Mouse (Mus musculus): ENCODE data around the gene Maml2. TPM values are rescaled to one million over a fixed set of nuclear protein-coding genes. Genes with fewer than 3 reads are reported as not detected.
A peak's percentile ranks its signal among the peaks of the same experiment; 100 is the strongest.

Maml2 gene
- polyA plus RNA-seq, 1 experiment from 2014 or later, result 7.3 TPM

- Histone ChIP-seq H3K4me3 (peak overlapping the region; percentile 73), H3K9me3 (no peaks in the 10 kb centered on the region), H3K4me1 (peaks cover 70% of the 10 kb centered on the region), H3K27me3 (ENCODE audit: insufficient read depth, poor library complexity, severe bottlenecking) (no peaks in the 10 kb centered on the region), H3K36me3 (no peaks in the 10 kb centered on the region), H3K27ac (peak overlapping the region; percentile 76; the same call in 1 of the 2 replicates)
- DNase-seq (ENCODE audit: low spot score), result peak; percentile 73
- 45% methylated on average over 3 of the region's 3 CpGs for WGBS
Observed at GRCm38 (mm10) chr9:13300041-13300441, 2.3 kb downstream of the Maml2 start.

GRCm38 (mm10) chr9:13300891-13301782 is 3.4 kb downstream of the Maml2 start:
- H3K27me3 ChIP-seq (ENCODE audit: insufficient read depth, poor library complexity, severe bottlenecking), result no peaks in the 10 kb centered on the region
- no peaks in the 10 kb centered on the region for H3K36me3 ChIP-seq
- peaks cover 72% of the 10 kb centered on the region for H3K4me1 ChIP-seq
- H3K9me3 ChIP-seq, result no peaks in the 10 kb centered on the region
- 65% methylated on average over 9 of the region's 9 CpGs for WGBS
- peak overlapping the region; percentile 73 for H3K4me3 ChIP-seq
- H3K27ac ChIP-seq, result peak overlapping the region; percentile 76
- DNase-seq (ENCODE audit: low spot score), result peak; percentile 72

- Histone ChIP-seq H3K9me3 (no peaks in the 10 kb centered on the region), H3K36me3 (no peaks in the 10 kb centered on the region), H3K27ac (peak overlapping the region; percentile 76; the same call in 1 of the 2 replicates), H3K4me1 (peaks cover 84% of the 10 kb centered on the region), H3K4me3 (0 out of 2 replicates have a peak overlapping the region, but pooled peaks have one; percentile 5), H3K27me3 (ENCODE audit: insufficient read depth, poor library complexity, severe bottlenecking) (no peaks in the 10 kb centered on the region)
- DNase-seq (ENCODE audit: low spot score), result peak; percentile 63
- 53% methylated on average over 6 of the region's 6 CpGs for WGBS
Observed at GRCm38 (mm10) chr9:13302183-13302825, 4.5 kb downstream of the Maml2 start.

- WGBS, result 74% methylated on average over 5 of the region's 5 CpGs
Observed at GRCm38 (mm10) chr9:13303099-13303771, 5.5 kb downstream of the Maml2 start.

GRCm38 (mm10) chr9:13303976-13304375 is 6.2 kb downstream of the Maml2 start:
- peak; percentile 73 for DNase-seq (ENCODE audit: low spot score)
- WGBS, result 63% methylated on average over 6 of the region's 6 CpGs
- H3K27me3 ChIP-seq (ENCODE audit: insufficient read depth, poor library complexity, severe bottlenecking), result no peaks in the 10 kb centered on the region
- H3K36me3 ChIP-seq, result no peaks in the 10 kb centered on the region
- H3K4me1 ChIP-seq, result peaks cover 86% of the 10 kb centered on the region
- no peaks in the 10 kb centered on the region for H3K9me3 ChIP-seq
- peak overlapping the region; percentile 53; the same call in 1 of the 2 replicates for H3K27ac ChIP-seq
- H3K4me3 ChIP-seq, result no peak overlapping the region

More at GRCm38 (mm10) chr9:13303099-13303771, 5.5 kb downstream of the Maml2 start:
- Histone ChIP-seq H3K9me3 (no peaks in the 10 kb centered on the region), H3K36me3 (no peaks in the 10 kb centered on the region), H3K4me3 (no peak overlapping the region), H3K27ac (0 out of 2 replicates have a peak overlapping the region, but pooled peaks have one; percentile 53), H3K4me1 (peaks cover 87% of the 10 kb centered on the region), H3K27me3 (ENCODE audit: insufficient read depth, poor library complexity, severe bottlenecking) (no peaks in the 10 kb centered on the region)
- peak; percentile 68 for DNase-seq (ENCODE audit: low spot score)

- H3K36me3 ChIP-seq, result no peaks in the 10 kb centered on the region
- H3K4me1 ChIP-seq, result peaks cover 78% of the 10 kb centered on the region
- no peaks in the 10 kb centered on the region for H3K27me3 ChIP-seq (ENCODE audit: insufficient read depth, poor library complexity, severe bottlenecking)
- 70% methylated on average over 3 of the region's 3 CpGs for WGBS
- DNase-seq (ENCODE audit: low spot score), result peak; percentile 62
- no peak overlapping the region for H3K4me3 ChIP-seq
- 0 out of 2 replicates have a peak overlapping the region, but pooled peaks have one; percentile 32 for H3K27ac ChIP-seq
- no peaks in the 10 kb centered on the region for H3K9me3 ChIP-seq
Observed at GRCm38 (mm10) chr9:13306471-13306870, 8.7 kb downstream of the Maml2 start.

- no peaks in the 10 kb centered on the region for H3K27me3 ChIP-seq (ENCODE audit: insufficient read depth, poor library complexity, severe bottlenecking)
- 62% methylated on average over 4 of the region's 4 CpGs for WGBS
- peaks cover 75% of the 10 kb centered on the region for H3K4me1 ChIP-seq
- no peaks in the 10 kb centered on the region for H3K36me3 ChIP-seq
- H3K9me3 ChIP-seq, result no peaks in the 10 kb centered on the region
- peak overlapping the region; percentile 32; the same call in 1 of the 2 replicates for H3K27ac ChIP-seq
- peak; percentile 64 for DNase-seq (ENCODE audit: low spot score)
- no peak overlapping the region for H3K4me3 ChIP-seq
Observed at GRCm38 (mm10) chr9:13307226-13307625, 9.5 kb downstream of the Maml2 start.

- Histone ChIP-seq H3K36me3 (no peaks in the 10 kb centered on the region), H3K27me3 (ENCODE audit: insufficient read depth, poor library complexity, severe bottlenecking) (no peaks in the 10 kb centered on the region), H3K27ac (no peak overlapping the region), H3K4me1 (peaks cover 68% of the 10 kb centered on the region), H3K4me3 (no peak overlapping the region), H3K9me3 (no peaks in the 10 kb centered on the region)
- 84% methylated on average over 8 of the region's 8 CpGs for WGBS
- DNase-seq (ENCODE audit: low spot score), result peak; percentile 41
Observed at GRCm38 (mm10) chr9:13308718-13309117, 11.0 kb downstream of the Maml2 start.

- Histone ChIP-seq H3K27me3 (ENCODE audit: insufficient read depth, poor library complexity, severe bottlenecking) (no peaks in the 10 kb centered on the region), H3K4me3 (no peak overlapping the region), H3K9me3 (no peaks in the 10 kb centered on the region), H3K4me1 (peaks cover 63% of the 10 kb centered on the region), H3K27ac (peak overlapping the region; percentile 43; the same call in 1 of the 2 replicates), H3K36me3 (no peaks in the 10 kb centered on the region)
- peak; percentile 47 for DNase-seq (ENCODE audit: low spot score)
- WGBS, result 47% methylated on average over 7 of the region's 7 CpGs
Observed at GRCm38 (mm10) chr9:13309807-13310206, 12.1 kb downstream of the Maml2 start.

DNA sequence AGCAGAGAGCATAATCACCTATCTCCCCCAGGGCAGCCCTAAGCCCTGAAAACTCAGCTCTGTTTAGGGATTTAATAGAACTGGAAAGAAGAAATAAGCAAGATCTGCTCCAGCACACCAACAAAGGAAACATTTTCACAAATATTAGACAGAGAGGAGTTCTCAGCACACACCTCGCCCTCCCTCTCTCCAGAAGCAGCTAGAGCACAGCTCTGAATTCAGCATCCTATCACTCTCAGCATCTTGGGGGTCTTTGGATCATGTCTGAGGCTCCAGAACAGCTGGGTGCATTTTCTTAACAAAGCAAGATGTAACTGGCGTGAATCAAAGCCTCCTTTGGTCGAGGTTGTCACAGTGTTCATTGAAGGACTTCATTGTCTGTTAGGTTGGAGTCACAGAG is 12.5 kb downstream of the Maml2 start:
- peak overlapping the region; percentile 43; the same call in 1 of the 2 replicates for H3K27ac ChIP-seq
- DNase-seq (ENCODE audit: low spot score), result peak; percentile 43
- no peaks in the 10 kb centered on the region for H3K9me3 ChIP-seq
- 50% methylated on average over 3 of the region's 3 CpGs for WGBS
- H3K4me1 ChIP-seq, result peaks cover 67% of the 10 kb centered on the region
- H3K36me3 ChIP-seq, result no peaks in the 10 kb centered on the region
- no peak overlapping the region for H3K4me3 ChIP-seq
- H3K27me3 ChIP-seq (ENCODE audit: insufficient read depth, poor library complexity, severe bottlenecking), result no peaks in the 10 kb centered on the region

- 0 out of 2 replicates have a peak overlapping the region, but pooled peaks have one; percentile 29 for H3K27ac ChIP-seq
- no peak overlapping the region for H3K4me3 ChIP-seq
- peaks cover 74% of the 10 kb centered on the region for H3K4me1 ChIP-seq
- WGBS, result 42% methylated on average over 2 of the region's 2 CpGs
- H3K27me3 ChIP-seq (ENCODE audit: insufficient read depth, poor library complexity, severe bottlenecking), result no peaks in the 10 kb centered on the region
- DNase-seq (ENCODE audit: low spot score), result peak; percentile 42
- no peaks in the 10 kb centered on the region for H3K9me3 ChIP-seq
- no peaks in the 10 kb centered on the region for H3K36me3 ChIP-seq
Observed at GRCm38 (mm10) chr9:13311094-13311493, 13.3 kb downstream of the Maml2 start.

- Histone ChIP-seq H3K4me3 (no peak overlapping the region), H3K27ac (no peak overlapping the region), H3K4me1 (peaks cover 60% of the 10 kb centered on the region), H3K9me3 (no peaks in the 10 kb centered on the region), H3K27me3 (ENCODE audit: insufficient read depth, poor library complexity, severe bottlenecking) (no peaks in the 10 kb centered on the region), H3K36me3 (no peaks in the 10 kb centered on the region)
- WGBS, result 82% methylated on average over 2 of the region's 2 CpGs
- DNase-seq (ENCODE audit: low spot score), result peak; percentile 51
Observed at GRCm38 (mm10) chr9:13313923-13314322, 16.2 kb downstream of the Maml2 start.

All from heart, embryonic 10.5 days (tissue).